Mouse (Mus musculus): Measurements from ENCODE around the gene Rin1.

- TF ChIP-seq CTCF (IDR thresholded peaks at IDR 0.05; ENCODE audit: control insufficient read depth, insufficient read depth, insufficient replicate concordance, low read depth, low read length) (no peak), POLR2A (IDR thresholded peaks at IDR 0.05; ENCODE audit: control insufficient read depth, low read depth, low read length) (no peak)
Measured at GRCm38 (mm10) chr19:5073518-5073917, 23.2 kb downstream of the Rin1 start.
